Mouse (Mus musculus): Measurements from ENCODE around the gene Ell. TPM values are rescaled to one million over a fixed set of nuclear protein-coding genes. Genes with fewer than 3 reads are reported as not detected.

Ell gene
- polyA plus RNA-seq, 1 experiment from 2014 or later, result 15.9 TPM

GRCm38 (mm10) chr8:70635527-70635926 lies 96.3 kb downstream of the Ell start:
- 78% methylated on average over 6 of the region's 6 CpGs for WGBS
- Histone ChIP-seq H3K4me1 (replicated peaks) (peaks cover 41% of the 10 kb centered on the region), H3K9me3 (no peaks in the 10 kb centered on the region), H3K27ac (no peak overlapping the region), H3K27me3 (replicated peaks) (no peaks in the 10 kb centered on the region), H3K4me2 (replicated peaks) (no peak overlapping the region), H3K9ac (no peak overlapping the region), H3K4me3 (replicated peaks) (no peak overlapping the region), H3K36me3 (no peaks in the 10 kb centered on the region)
- no peak for ATAC-seq

GRCm38 (mm10) chr8:70636838-70637237 lies 97.6 kb downstream of the Ell start:
- H3K4me3 ChIP-seq (replicated peaks), result no peak overlapping the region
- H3K4me2 ChIP-seq (replicated peaks), result 0 out of 2 replicates have a peak overlapping the region, but pooled peaks have one; percentile 9
- H3K9me3 ChIP-seq, result no peaks in the 10 kb centered on the region
- H3K4me1 ChIP-seq (replicated peaks), result peaks cover 28% of the 10 kb centered on the region
- ATAC-seq, result peak; percentile 63
- H3K27ac ChIP-seq, result peak overlapping the region; percentile 67
- no peak overlapping the region; the same call in 1 of the 2 replicates for H3K9ac ChIP-seq
- no peaks in the 10 kb centered on the region for H3K36me3 ChIP-seq
- H3K27me3 ChIP-seq (replicated peaks), result no peaks in the 10 kb centered on the region
- WGBS, result 53% methylated on average over 8 of the region's 8 CpGs

GRCm38 (mm10) chr8:70638752-70639151 lies 99.5 kb downstream of the Ell start:
- no peaks in the 10 kb centered on the region for H3K27me3 ChIP-seq (replicated peaks)
- peaks cover 20% of the 10 kb centered on the region; the same call in 1 of the 2 replicates for H3K4me1 ChIP-seq (replicated peaks)
- no peaks in the 10 kb centered on the region for H3K36me3 ChIP-seq
- H3K27ac ChIP-seq, result 0 out of 2 replicates have a peak overlapping the region, but pooled peaks have one; percentile 32
- ATAC-seq, result peak; percentile 53
- no peak overlapping the region for H3K4me3 ChIP-seq (replicated peaks)
- H3K9ac ChIP-seq, result no peak overlapping the region
- no peaks in the 10 kb centered on the region for H3K9me3 ChIP-seq
- H3K4me2 ChIP-seq (replicated peaks), result no peak overlapping the region
- WGBS, result 53% methylated on average over 9 of the region's 9 CpGs

Other genes starting within 250 kb of the Ell start
- 45.8 and 52.7 TPM in 2 replicates for gene Ddx49, start 237.0 kb upstream of the Ell start, polyA plus RNA-seq (2015; fragmentation: Nextera tagmentation; extraction: Ambion mirVana)
- gene Cope, start 236.9 kb upstream of the Ell start, polyA plus RNA-seq (2015; fragmentation: Nextera tagmentation; extraction: Ambion mirVana), result 331 and 429 TPM in 2 replicates
- 3.6 TPM in 2 replicates for gene Cers1, start 223.7 kb upstream of the Ell start, polyA plus RNA-seq (2015; fragmentation: Nextera tagmentation; extraction: Ambion mirVana)
- 0.38 and 1.4 TPM in 2 replicates for gene Gdf1, start 209.6 kb upstream of the Ell start, polyA plus RNA-seq (2015; fragmentation: Nextera tagmentation; extraction: Ambion mirVana)
- gene Upf1, start 186.2 kb upstream of the Ell start, polyA plus RNA-seq (2015; fragmentation: Nextera tagmentation; extraction: Ambion mirVana), result 14.6 and 15.7 TPM in 2 replicates
- gene Comp, start 165.9 kb upstream of the Ell start, polyA plus RNA-seq (2015; fragmentation: Nextera tagmentation; extraction: Ambion mirVana), result 0.39 and 0.82 TPM in 2 replicates
- 14.8 and 15.0 TPM in 2 replicates for gene Crtc1, start 99.9 kb upstream of the Ell start, polyA plus RNA-seq (2015; fragmentation: Nextera tagmentation; extraction: Ambion mirVana)
- 18.7 and 20.8 TPM in 2 replicates for gene Klhl26, start 62.5 kb upstream of the Ell start, polyA plus RNA-seq (2015; fragmentation: Nextera tagmentation; extraction: Ambion mirVana)
- gene Tmem59l, start 52.1 kb upstream of the Ell start, polyA plus RNA-seq (2015; fragmentation: Nextera tagmentation; extraction: Ambion mirVana), result 3.2 and 4.2 TPM in 2 replicates
- 0.95 and 1.2 TPM in 2 replicates for gene Crlf1, start 46.3 kb upstream of the Ell start, polyA plus RNA-seq (2015; fragmentation: Nextera tagmentation; extraction: Ambion mirVana)
- 121 and 132 TPM in 2 replicates for gene Rex1bd, start 32.7 kb upstream of the Ell start, polyA plus RNA-seq (2015; fragmentation: Nextera tagmentation; extraction: Ambion mirVana)
- 957 and 992 TPM in 2 replicates for gene Uba52, start 28.7 kb upstream of the Ell start, polyA plus RNA-seq (2015; fragmentation: Nextera tagmentation; extraction: Ambion mirVana)
- gene Fkbp8, start 11.7 kb upstream of the Ell start, polyA plus RNA-seq (2015; fragmentation: Nextera tagmentation; extraction: Ambion mirVana), result 277 and 331 TPM in 2 replicates
- gene Kxd1, start 11.5 kb upstream of the Ell start, polyA plus RNA-seq (2015; fragmentation: Nextera tagmentation; extraction: Ambion mirVana), result 60.5 and 65.8 TPM in 2 replicates
- 123 and 130 TPM in 2 replicates for gene Isyna1, start 54.9 kb downstream of the Ell start, polyA plus RNA-seq (2015; fragmentation: Nextera tagmentation; extraction: Ambion mirVana)
- 86.9 and 91.7 TPM in 2 replicates for gene Ssbp4, start 69.4 kb downstream of the Ell start, polyA plus RNA-seq (2015; fragmentation: Nextera tagmentation; extraction: Ambion mirVana)
- gene Lrrc25, start 76.7 kb downstream of the Ell start, polyA plus RNA-seq (2015; fragmentation: Nextera tagmentation; extraction: Ambion mirVana), result 2.4 and 2.5 TPM in 2 replicates
- gene Gdf15, start 93.0 kb downstream of the Ell start, polyA plus RNA-seq (2015; fragmentation: Nextera tagmentation; extraction: Ambion mirVana), result 2.3 and 2.9 TPM in 2 replicates
- 58.0 and 74.2 TPM in 2 replicates for gene Pgpep1, start 120.9 kb downstream of the Ell start, polyA plus RNA-seq (2015; fragmentation: Nextera tagmentation; extraction: Ambion mirVana)
- 286 and 323 TPM in 2 replicates for gene Lsm4, start 133.8 kb downstream of the Ell start, polyA plus RNA-seq (2015; fragmentation: Nextera tagmentation; extraction: Ambion mirVana)
- 83.7 and 88.8 TPM in 2 replicates for gene Jund, start 159.5 kb downstream of the Ell start, polyA plus RNA-seq (2015; fragmentation: Nextera tagmentation; extraction: Ambion mirVana)
- gene Iqcn, start 164.0 kb downstream of the Ell start, polyA plus RNA-seq (2015; fragmentation: Nextera tagmentation; extraction: Ambion mirVana), result not detected in 2 replicates
- 2.1 and 2.5 TPM in 2 replicates for gene Gm3336, start 179.1 kb downstream of the Ell start, polyA plus RNA-seq (2015; fragmentation: Nextera tagmentation; extraction: Ambion mirVana)
- 0.21 and 0.53 TPM in 2 replicates for gene Pde4c, start 184.3 kb downstream of the Ell start, polyA plus RNA-seq (2015; fragmentation: Nextera tagmentation; extraction: Ambion mirVana)
- 24.0 and 26.0 TPM in 2 replicates for gene Rab3a, start 215.2 kb downstream of the Ell start, polyA plus RNA-seq (2015; fragmentation: Nextera tagmentation; extraction: Ambion mirVana)
- gene Mpv17l2, start 221.5 kb downstream of the Ell start, polyA plus RNA-seq (2015; fragmentation: Nextera tagmentation; extraction: Ambion mirVana), result 59.1 and 72.6 TPM in 2 replicates
- 53.1 and 55.3 TPM in 2 replicates for gene Pik3r2, start 237.3 kb downstream of the Ell start, polyA plus RNA-seq (2015; fragmentation: Nextera tagmentation; extraction: Ambion mirVana)